Mouse (Mus musculus) right cerebral cortex, postnatal 14 days (tissue): ENCODE measurements at regions not wholly inside any gene's neighbourhood (a gene's known extent, or its start where the extent isn't known, plus 50 kb on each side); places are given as distances from the start of the nearest gene placed in this dataset.
A peak's percentile ranks its signal among the peaks of the same experiment; 100 is the strongest.

Experiments used
- DNase-seq: peaks from one replicate; pipeline ENCODE4 v3.0.0; 2022

DNA sequence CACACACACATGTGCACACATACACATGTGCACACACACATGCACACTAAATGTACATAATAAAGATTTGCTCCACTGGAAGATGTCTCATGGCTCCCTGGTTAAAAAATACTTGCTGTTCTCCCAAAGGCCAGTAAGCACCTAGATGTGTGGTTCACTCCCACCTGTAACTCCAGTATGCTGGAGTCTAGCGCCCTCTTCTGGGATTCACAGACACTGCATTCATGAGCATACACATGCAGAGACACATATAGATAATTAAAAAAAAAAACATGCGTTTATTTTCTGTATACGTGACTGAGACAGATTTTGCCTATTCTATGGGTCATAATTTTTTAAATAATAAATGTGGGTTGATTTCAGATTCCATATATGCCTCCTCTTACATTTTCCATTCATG, 747.5 kb upstream of the Jmjd1c start:
- DNase-seq = no peak

DNA sequence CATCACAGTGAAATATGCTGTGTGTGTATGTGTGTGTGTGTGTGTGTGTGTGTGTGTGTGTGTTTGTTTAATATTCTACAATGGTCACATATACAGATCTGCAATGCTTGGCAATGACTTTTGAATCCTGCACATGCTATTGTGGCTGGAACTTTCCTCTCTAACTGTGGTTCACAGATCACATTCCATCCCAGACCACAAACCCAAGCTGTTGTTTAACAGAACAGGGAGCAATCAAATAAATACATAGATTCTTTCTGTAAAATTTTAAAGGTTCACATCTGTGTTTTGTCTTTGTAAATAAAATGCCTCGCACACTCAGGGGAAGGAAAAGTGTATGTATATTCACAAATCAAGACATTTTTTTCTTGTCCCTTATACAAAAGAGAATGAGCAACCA, 744.9 kb upstream of the Jmjd1c start:
- no peak for DNase-seq

DNA sequence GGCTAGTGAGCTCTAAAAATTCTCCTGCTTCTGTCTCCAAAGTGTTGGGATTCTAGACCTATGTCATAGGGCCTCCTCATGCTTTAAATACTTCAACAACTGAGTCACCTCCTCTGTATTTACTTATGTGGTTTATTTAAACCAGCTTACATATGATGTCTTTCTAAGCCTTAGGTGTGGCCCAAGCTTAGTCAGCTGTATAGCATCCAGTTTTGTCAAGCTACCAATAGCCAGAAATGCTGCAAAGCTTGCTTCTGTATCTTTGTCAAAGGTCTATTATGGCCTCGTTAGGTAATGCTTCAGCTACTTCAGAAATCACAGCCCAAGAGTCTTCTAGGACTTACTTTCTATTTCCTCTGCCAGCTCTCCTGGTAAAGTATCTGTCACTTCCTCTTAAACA, 741.9 kb upstream of the Jmjd1c start:
- no peak for DNase-seq

DNA sequence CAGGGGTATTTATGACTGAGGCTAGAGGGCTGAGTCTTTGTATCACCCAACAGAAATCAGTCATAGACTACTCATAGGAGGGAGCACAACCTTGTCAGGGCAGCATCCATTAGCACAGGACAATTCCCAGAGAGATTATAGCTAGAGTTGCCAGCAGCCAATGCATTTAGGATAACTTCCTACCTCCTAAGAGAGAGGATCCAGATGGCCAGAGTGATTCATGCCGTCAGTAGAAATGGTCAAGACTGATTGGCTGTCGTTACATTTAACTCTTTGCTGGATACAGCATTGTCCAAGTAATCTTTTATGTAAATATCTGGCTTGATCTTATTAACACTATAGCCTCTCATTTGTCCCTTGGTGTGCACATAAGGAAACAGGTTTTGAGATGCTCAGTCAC, 740.9 kb upstream of the Jmjd1c start:
- no peak for DNase-seq

GRCm38 (mm10) chr10:66357736-66358135, 738.2 kb upstream of the Jmjd1c start:
- peak; percentile 7 for DNase-seq

GRCm38 (mm10) chr10:66370096-66370495, 725.8 kb upstream of the Jmjd1c start:
- peak; percentile 7 for DNase-seq

DNA sequence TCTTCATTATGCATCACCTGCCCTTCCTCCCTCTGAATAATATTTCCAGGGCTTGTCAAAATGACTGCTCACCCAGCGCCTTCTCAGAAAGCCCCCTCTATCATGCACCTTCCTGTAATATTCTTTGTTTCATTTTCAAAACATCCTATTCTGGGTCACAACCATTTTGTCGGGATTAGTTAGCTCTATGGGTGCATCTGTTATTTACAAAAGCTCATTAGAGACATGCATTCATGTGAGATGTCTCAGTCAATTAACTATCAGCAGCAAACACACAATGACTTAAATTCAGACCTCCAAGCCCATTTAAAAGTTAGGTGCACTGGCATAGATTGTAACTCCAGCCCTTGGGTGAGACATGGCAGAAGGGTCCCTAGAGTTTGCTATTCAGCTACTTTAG, 724.2 kb upstream of the Jmjd1c start:
- no peak for DNase-seq
